Mouse (Mus musculus) ES-Bruce4 (cell line): ENCODE data around the gene Cfap20. TPM values are rescaled to one million over a fixed set of nuclear protein-coding genes. Genes with fewer than 3 reads are reported as not detected.
A peak's percentile ranks its signal among the peaks of the same experiment; 100 is the strongest.

Source experiments
- H3K27ac ChIP-seq: 2 replicates; pipeline ENCODE4 v1.5.1; 2012; ENCODE audit warnings: low read length, inconsistent platforms; ENCODE audit not compliant: insufficient read depth
- H3K27me3 ChIP-seq: 2 replicates; pipeline ENCODE4 v1.6.1; 2012; ENCODE audit warnings: mild to moderate bottlenecking, low read length, inconsistent platforms; ENCODE audit not compliant: control insufficient read depth, poor library complexity, insufficient read depth, severe bottlenecking
- H3K36me3 ChIP-seq: 2 replicates; pipeline ENCODE4 v1.6.1; 2012; ENCODE audit warnings: inconsistent platforms, mild to moderate bottlenecking, low read length, moderate library complexity; ENCODE audit not compliant: control insufficient read depth, poor library complexity, insufficient read depth, severe bottlenecking
- H3K4me1 ChIP-seq: one replicate; pipeline ENCODE4 v1.8.1; 2011; ENCODE audit warnings: low read length; ENCODE audit not compliant: control insufficient read depth, insufficient read depth
- H3K4me3 ChIP-seq: 2 replicates; pipeline ENCODE4 v1.5.1; 2011; ENCODE audit warnings: low read depth, mild to moderate bottlenecking, low read length
- H3K9ac ChIP-seq: 2 replicates; pipeline ENCODE4 v1.6.1; 2012; ENCODE audit warnings: low read depth, mild to moderate bottlenecking, inconsistent platforms; ENCODE audit not compliant: poor library complexity, severe bottlenecking
- H3K9me3 ChIP-seq: replicated peaks from 2 replicates; pipeline ENCODE4 v1.6.1; 2012; ENCODE audit warnings: mild to moderate bottlenecking, low read length, inconsistent platforms; ENCODE audit not compliant: control insufficient read depth, poor library complexity, insufficient read depth, severe bottlenecking
- CTCF ChIP-seq: IDR thresholded peaks from one replicate; pipeline ENCODE4 v1.8.1; 2011; ENCODE audit warnings: low read depth, low read length
- EP300 ChIP-seq: IDR thresholded peaks from 2 replicates; pipeline ENCODE4 v1.6.1; 2011; ENCODE audit warnings: low read depth, low read length; ENCODE audit not compliant: insufficient read depth
- POLR2A ChIP-seq: IDR thresholded peaks from one replicate; pipeline ENCODE4 v1.8.1; 2011; ENCODE audit warnings: low read length; ENCODE audit not compliant: insufficient read depth
- polyA plus RNA-seq: library from polyadenylated mRNA; stranded (reverse); fragments of >200 nt; gene quantifications from 2 replicates; pipeline ENCODE4 v1.2.4, GENCODE M21; 2011; ENCODE audit warnings: low read depth; ENCODE audit not compliant: missing spikeins, insufficient read depth, insufficient read length

Gene Cfap20
- 122 and 132 TPM in 2 replicates for polyA plus RNA-seq

GRCm38 (mm10) chr8:95434686-95435439 is at the start of gene Cfap20:
TSS of gene Cfap20 (minus strand) at chr8:95434869.
- peaks cover 2% of the 10 kb centered on the region for H3K4me1 ChIP-seq
- no peaks in the 10 kb centered on the region for H3K27me3 ChIP-seq
- no peak within 1 kb of the TSS for H3K27ac ChIP-seq
- H3K36me3 ChIP-seq: peaks cover 4% of the 10 kb centered on the region
- TF ChIP-seq CTCF (no peak), POLR2A (peak; percentile 32), EP300 (peak; percentile 70; the same call in 1 of the 2 replicates)
- H3K9ac ChIP-seq: peak within 1 kb of the TSS; percentile 90
- H3K4me3 ChIP-seq: peak within 1 kb of the TSS; percentile 94
- no peaks in the 10 kb centered on the region for H3K9me3 ChIP-seq

GRCm38 (mm10) chr8:95470008-95470407 is 35.3 kb upstream of the Cfap20 start:
- Histone ChIP-seq H3K27me3 (no peaks in the 10 kb centered on the region), H3K4me1 (no peaks in the 10 kb centered on the region), H3K4me3 (no peak overlapping the region), H3K27ac (no peak overlapping the region), H3K9ac (no peak overlapping the region), H3K9me3 (no peaks in the 10 kb centered on the region; the same call in 1 of the 2 replicates), H3K36me3 (peaks cover 88% of the 10 kb centered on the region)
- TF ChIP-seq CTCF: no peak
- no peak for TF ChIP-seq EP300
- no peak for TF ChIP-seq POLR2A

GRCm38 (mm10) chr8:95468995-95469394 is 34.3 kb upstream of the Cfap20 start:
- Histone ChIP-seq H3K9me3 (no peaks in the 10 kb centered on the region; the same call in 1 of the 2 replicates), H3K27me3 (no peaks in the 10 kb centered on the region), H3K4me1 (no peaks in the 10 kb centered on the region), H3K4me3 (no peak overlapping the region), H3K27ac (no peak overlapping the region; the same call in 1 of the 2 replicates), H3K9ac (no peak overlapping the region), H3K36me3 (peaks cover 89% of the 10 kb centered on the region)
- no peak for TF ChIP-seq POLR2A
- TF ChIP-seq CTCF: no peak
- TF ChIP-seq EP300: no peak

DNA sequence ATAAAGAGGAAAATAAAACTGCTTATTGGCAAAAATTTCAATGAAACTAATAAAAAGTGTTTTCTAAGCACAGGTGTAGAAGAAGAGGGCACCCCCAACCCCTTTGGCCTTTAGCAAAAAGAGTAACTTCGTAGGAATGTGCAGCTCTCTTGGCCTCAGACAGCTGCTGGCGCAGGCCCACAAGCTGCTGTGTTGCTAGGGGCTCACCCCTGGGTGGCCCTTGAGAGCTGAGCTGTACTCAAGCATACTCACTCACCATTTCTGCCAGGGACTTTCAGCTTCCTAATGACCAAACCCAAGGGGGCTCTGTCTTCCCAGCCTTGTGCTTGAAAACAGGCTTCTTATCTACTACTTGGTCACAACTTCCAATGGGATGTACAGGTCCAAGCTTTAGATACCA is 31.9 kb upstream of the Cfap20 start:
- Histone ChIP-seq H3K27ac (no peak overlapping the region), H3K4me3 (no peak overlapping the region), H3K9me3 (no peaks in the 10 kb centered on the region), H3K9ac (no peak overlapping the region), H3K36me3 (peaks cover 86% of the 10 kb centered on the region), H3K27me3 (no peaks in the 10 kb centered on the region), H3K4me1 (no peaks in the 10 kb centered on the region)
- TF ChIP-seq POLR2A: no peak
- no peak for TF ChIP-seq CTCF
- TF ChIP-seq EP300: no peak

- peaks cover 80% of the 10 kb centered on the region for H3K36me3 ChIP-seq
- H3K4me3 ChIP-seq: no peak overlapping the region
- no peaks in the 10 kb centered on the region; the same call in 1 of the 2 replicates for H3K9me3 ChIP-seq
Measured at GRCm38 (mm10) chr8:95452518-95452917, 17.8 kb upstream of the Cfap20 start.

GRCm38 (mm10) chr8:95450271-95450670 is 15.6 kb upstream of the Cfap20 start:
- Histone ChIP-seq H3K9me3 (no peaks in the 10 kb centered on the region; the same call in 1 of the 2 replicates), H3K9ac (no peak overlapping the region), H3K36me3 (peaks cover 57% of the 10 kb centered on the region), H3K4me3 (no peak overlapping the region), H3K27ac (no peak overlapping the region), H3K4me1 (no peaks in the 10 kb centered on the region), H3K27me3 (no peaks in the 10 kb centered on the region)
- TF ChIP-seq POLR2A (no peak), CTCF (no peak), EP300 (no peak)

More at GRCm38 (mm10) chr8:95452518-95452917, 17.8 kb upstream of the Cfap20 start:
- no peak overlapping the region for H3K9ac ChIP-seq
- H3K27me3 ChIP-seq: no peaks in the 10 kb centered on the region
- TF ChIP-seq CTCF: no peak
- no peak for TF ChIP-seq POLR2A
- TF ChIP-seq EP300: no peak
- no peaks in the 10 kb centered on the region for H3K4me1 ChIP-seq
- H3K27ac ChIP-seq: no peak overlapping the region
